Mouse (Mus musculus) kidney, postnatal 0 days (tissue): ENCODE results near the gene 2610528J11Rik. TPM values are rescaled to one million over a fixed set of nuclear protein-coding genes. Genes with fewer than 3 reads are reported as not detected.

Experiments used
- ATAC-seq: fragments of 200-750 bp; cut with Nextera tagmentation; replicated peaks from 2 replicates; pipeline ENCODE4 v1.8.0; 2017; ENCODE audit warnings: low read depth, moderate number of reproducible peaks, moderate TSS enrichment, moderate library complexity; ENCODE audit not compliant: low FRiP score
- DNase-seq: peaks from one replicate; pipeline ENCODE4 v3.0.0-alpha.2; 2016; ENCODE audit warnings: low spot score
- H3K27ac ChIP-seq: fragments of 300-500 bp; sonication (generic); 2 replicates; pipeline ENCODE4 v1.5.1; 2014; ENCODE audit warnings: mild to moderate bottlenecking
- H3K27me3 ChIP-seq: fragments of 300-500 bp; sonication (generic); 2 replicates; pipeline ENCODE4 v1.6.1; 2014; ENCODE audit warnings: low read length, mixed read lengths; ENCODE audit not compliant: insufficient read depth
- H3K36me3 ChIP-seq: fragments of 300-500 bp; sonication (generic); 2 replicates; pipeline ENCODE4 v1.6.1; 2014; ENCODE audit warnings: low read length, mixed read lengths; ENCODE audit not compliant: insufficient read depth
- H3K4me1 ChIP-seq: fragments of 300-500 bp; sonication (generic); replicated peaks from 2 replicates; pipeline ENCODE4 v1.6.1; 2014; ENCODE audit warnings: antibody characterized with exemption, low read length, mixed read lengths; ENCODE audit not compliant: insufficient read depth
- H3K4me2 ChIP-seq: fragments of 300-500 bp; sonication (generic); 2 replicates; pipeline ENCODE4 v1.6.1; 2014; ENCODE audit warnings: mild to moderate bottlenecking, low read length, moderate library complexity, mixed read lengths
- H3K4me3 ChIP-seq: fragments of 300-500 bp; sonication (generic); replicated peaks from 2 replicates; pipeline ENCODE4 v1.5.1; 2014; ENCODE audit warnings: low read depth, low read length
- H3K9ac ChIP-seq: fragments of 300-500 bp; sonication (generic); 2 replicates; pipeline ENCODE4 v1.6.1; 2014; ENCODE audit warnings: low read depth, low read length
- H3K9me3 ChIP-seq: fragments of 300-500 bp; sonication (generic); replicated peaks from 2 replicates; pipeline ENCODE4 v1.6.1; 2016; ENCODE audit warnings: low read length, inconsistent platforms, mixed read lengths
- CTCF ChIP-seq: IDR thresholded peaks from 2 replicates; pipeline ENCODE4 v1.5.1; 2016; ENCODE audit warnings: antibody characterized with exemption, low read depth, mild to moderate bottlenecking, moderate library complexity
- WGBS: fragments of 180-500 bp; shearing (Covaris S2); extraction: QIAGEN DNeasy Blood & Tissue Kit; methylation state at CpG from one replicate; pipeline ENCODE4 v1.1.7; 2014; 5-methylcytosine and 5-hydroxymethylcytosine counted together
- polyA plus RNA-seq: library from polyadenylated mRNA; unstranded; fragments of >200 nt; fragmentation: Nextera tagmentation; extraction: Ambion mirVana; gene quantifications from 2 replicates; pipeline ENCODE4 v1.2.1, GENCODE M21; 2015

2610528J11Rik gene
- polyA plus RNA-seq, 1 experiment from 2014 or later = 66.5 TPM

- no peak for ATAC-seq
- H3K9ac ChIP-seq = no peak overlapping the region
- H3K4me3 ChIP-seq = no peak overlapping the region
- no peaks in the 10 kb centered on the region for H3K36me3 ChIP-seq
- H3K27ac ChIP-seq = peak overlapping the region; percentile 70; the same call in 1 of the 2 replicates
- WGBS = 70% methylated on average over 3 of the region's 3 CpGs
- TF ChIP-seq CTCF = no peak
- H3K9me3 ChIP-seq = no peaks in the 10 kb centered on the region
- no peak for DNase-seq
- H3K4me2 ChIP-seq = no peak overlapping the region
- no peaks in the 10 kb centered on the region for H3K27me3 ChIP-seq
- no peaks in the 10 kb centered on the region; the same call in 1 of the 2 replicates for H3K4me1 ChIP-seq
These were observed 1.0 kb upstream of the 2610528J11Rik start for GRCm38 (mm10) chr4:118525779-118526178.

DNA sequence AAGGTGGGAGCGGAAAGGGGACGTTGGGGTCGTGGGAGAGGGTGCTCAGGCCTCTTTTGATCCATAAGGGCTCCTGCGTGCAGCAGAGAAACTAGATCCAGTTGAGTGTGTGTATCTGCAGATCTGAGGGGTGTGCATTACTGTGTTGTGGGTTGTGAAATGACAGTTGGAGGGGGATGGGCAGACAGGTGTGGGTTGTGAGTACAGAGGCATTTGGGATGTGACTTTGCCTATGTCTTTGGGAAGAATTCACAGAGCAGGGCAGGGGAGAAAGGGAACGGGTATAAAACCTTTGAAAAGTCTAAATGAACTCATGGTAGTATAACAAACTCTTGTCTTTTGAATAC lies 509 bp downstream of the 2610528J11Rik start:
- WGBS = 34% methylated on average over 5 of the region's 5 CpGs
- ATAC-seq = 0 out of 2 replicates have a peak, but pooled peaks have one; percentile 2

DNA sequence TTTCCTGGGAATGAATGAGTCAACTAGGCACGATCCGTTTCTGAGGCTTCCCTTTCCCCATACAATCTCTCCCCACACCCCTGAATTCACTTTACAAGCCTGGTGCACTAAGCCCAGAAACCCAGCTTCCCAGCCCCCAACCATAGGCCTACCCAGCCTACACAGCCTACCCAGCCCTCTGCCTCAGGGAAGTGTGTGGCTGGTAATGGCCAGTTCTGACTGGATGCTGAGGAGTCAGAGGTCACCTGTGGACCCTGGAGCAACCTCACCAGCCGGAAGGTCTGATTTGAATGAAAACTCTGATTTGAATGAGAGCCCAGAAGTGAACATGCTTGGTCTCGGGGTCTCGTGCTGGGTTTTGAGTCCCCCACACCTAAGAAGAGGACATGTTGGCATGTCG lies 921 bp downstream of the 2610528J11Rik start:
- Histone ChIP-seq H3K36me3 (no peaks in the 10 kb centered on the region), H3K9me3 (no peaks in the 10 kb centered on the region), H3K27me3 (no peaks in the 10 kb centered on the region), H3K9ac (no peak overlapping the region), H3K4me3 (no peak overlapping the region), H3K4me2 (peak overlapping the region; percentile 46), H3K27ac (peak overlapping the region; percentile 70), H3K4me1 (peaks cover 2% of the 10 kb centered on the region; the same call in 1 of the 2 replicates)
- TF ChIP-seq CTCF = no peak
- ATAC-seq = no peak; the same call in 1 of the 2 replicates
- whole genome bisulfite sequencing = 81% methylated on average over 6 of the region's 6 CpGs
- no peak for DNase-seq

More for the DNA sequence above, 509 bp downstream of the 2610528J11Rik start:
- Histone ChIP-seq H3K36me3 (no peaks in the 10 kb centered on the region), H3K9me3 (no peaks in the 10 kb centered on the region), H3K4me1 (no peaks in the 10 kb centered on the region; the same call in 1 of the 2 replicates), H3K27me3 (no peaks in the 10 kb centered on the region), H3K27ac (peak overlapping the region; percentile 70), H3K9ac (peak overlapping the region; percentile 38; the same call in 1 of the 2 replicates), H3K4me3 (no peak overlapping the region), H3K4me2 (peak overlapping the region; percentile 46)
- no peak for DNase-seq
- TF ChIP-seq CTCF = no peak

DNA sequence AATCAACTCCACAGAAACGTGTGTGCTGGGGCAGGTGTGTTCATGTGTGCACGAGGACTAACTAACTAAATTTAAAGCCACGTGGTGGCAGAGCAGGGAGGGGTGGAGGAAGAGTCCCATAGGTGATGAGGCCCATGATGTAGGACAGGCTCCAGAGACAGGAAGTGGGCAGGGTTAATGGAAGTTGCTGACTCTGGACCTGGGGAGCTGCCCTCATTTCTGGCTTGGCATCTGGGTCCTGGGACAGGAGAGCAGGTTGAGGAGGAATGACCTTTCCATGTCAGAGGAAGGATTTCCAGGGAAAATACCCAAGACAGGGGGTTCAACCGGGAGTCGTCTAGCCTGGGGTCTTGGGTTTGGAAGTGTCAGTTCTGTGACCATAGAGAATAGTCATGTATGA lies 5.9 kb downstream of the 2610528J11Rik start:
- no peaks in the 10 kb centered on the region for H3K9me3 ChIP-seq

GRCm38 (mm10) chr4:118533156-118533555 lies 6.4 kb downstream of the 2610528J11Rik start:
- 34% methylated on average over 3 of the region's 4 CpGs for WGBS
- peak; percentile 34 for DNase-seq

More for the DNA sequence above, 5.9 kb downstream of the 2610528J11Rik start:
- Histone ChIP-seq H3K4me1 (0 out of 2 replicates have a peak, but pooled peaks cover 10% of the 10 kb centered on the region), H3K27me3 (no peaks in the 10 kb centered on the region), H3K36me3 (no peaks in the 10 kb centered on the region), H3K9ac (no peak overlapping the region), H3K4me3 (no peak overlapping the region), H3K27ac (peak overlapping the region; percentile 62), H3K4me2 (no peak overlapping the region)
- 52% methylated on average over 5 of the region's 5 CpGs for WGBS
- no peak for TF ChIP-seq CTCF
- DNase-seq (no peak), ATAC-seq (peak; percentile 4; the same call in 1 of the 2 replicates)

GRCm38 (mm10) chr4:118533605-118534004 lies 6.8 kb downstream of the 2610528J11Rik start:
- DNase-seq = no peak
- no peak for TF ChIP-seq CTCF
- no peaks in the 10 kb centered on the region for H3K36me3 ChIP-seq
- peak overlapping the region; percentile 42 for H3K27ac ChIP-seq
- H3K9ac ChIP-seq = no peak overlapping the region
- H3K4me2 ChIP-seq = no peak overlapping the region
- no peak overlapping the region for H3K4me3 ChIP-seq
- 0 out of 2 replicates have a peak, but pooled peaks cover 10% of the 10 kb centered on the region for H3K4me1 ChIP-seq
- peak; percentile 78 for ATAC-seq
- H3K27me3 ChIP-seq = no peaks in the 10 kb centered on the region
- 56% methylated on average over 7 of the region's 7 CpGs for WGBS
- no peaks in the 10 kb centered on the region for H3K9me3 ChIP-seq

More at GRCm38 (mm10) chr4:118533156-118533555, 6.4 kb downstream of the 2610528J11Rik start:
- Histone ChIP-seq H3K27ac (peak overlapping the region; percentile 62), H3K4me1 (0 out of 2 replicates have a peak, but pooled peaks cover 10% of the 10 kb centered on the region), H3K9ac (no peak overlapping the region), H3K4me2 (no peak overlapping the region), H3K36me3 (no peaks in the 10 kb centered on the region), H3K9me3 (no peaks in the 10 kb centered on the region), H3K27me3 (no peaks in the 10 kb centered on the region), H3K4me3 (no peak overlapping the region)
- no peak for TF ChIP-seq CTCF
- peak; percentile 74 for ATAC-seq
